Mouse (Mus musculus) brain, embryonic 14.5 days (tissue): ENCODE measurements at regions not wholly inside any gene's neighbourhood (a gene's known extent, or its start where the extent isn't known, plus 50 kb on each side); places are given as distances from the start of the nearest gene placed in this dataset.

ENCODE experiments used
- CTCF ChIP-seq: fragments of 200-500 bp; IDR thresholded peaks from 2 replicates; pipeline ENCODE4 v1.5.1; 2012; ENCODE audit warnings: inconsistent platforms, mild to moderate bottlenecking, moderate library complexity, borderline replicate concordance; ENCODE audit not compliant: insufficient read depth, insufficient read length; ENCODE audit errors: extremely low read depth
- POLR2A ChIP-seq: fragments of 200-500 bp; IDR thresholded peaks from 2 replicates; pipeline ENCODE4 v1.6.1; 2012; ENCODE audit warnings: mild to moderate bottlenecking, inconsistent platforms, borderline replicate concordance; ENCODE audit not compliant: poor library complexity, insufficient read depth, insufficient read length, severe bottlenecking; ENCODE audit errors: extremely low read depth

DNA sequence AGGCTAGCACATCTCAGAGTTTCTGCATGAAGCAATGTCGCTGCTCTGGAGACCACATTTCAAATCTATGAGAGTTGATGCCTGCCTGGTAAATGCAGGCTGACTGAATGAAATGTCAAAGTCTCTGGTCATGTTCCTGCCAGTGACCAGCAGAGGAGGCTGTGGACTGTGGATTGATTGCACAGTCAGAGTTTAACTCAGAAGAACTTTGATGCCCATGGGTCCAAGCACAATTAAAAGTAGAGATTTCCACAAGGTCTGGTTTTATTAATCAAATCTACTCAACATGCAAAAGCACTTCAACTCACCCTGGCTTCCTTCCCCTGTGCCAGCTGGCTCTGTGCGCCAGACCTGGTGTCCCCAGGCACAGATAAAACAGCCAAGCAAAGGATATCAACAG is 81.3 kb downstream of the Hsd17b3 start:
- TF ChIP-seq CTCF (peak; percentile 29; the same call in 1 of the 2 replicates), POLR2A (no peak)
